Mouse (Mus musculus): Measurements from ENCODE around the gene Ercc4.
"Not testable (repeated sequence)": the region's sequence is repeated elsewhere in the genome, so short reads cannot be mapped to it uniquely, and the experiment has no call there.

Ercc4 gene

DNA sequence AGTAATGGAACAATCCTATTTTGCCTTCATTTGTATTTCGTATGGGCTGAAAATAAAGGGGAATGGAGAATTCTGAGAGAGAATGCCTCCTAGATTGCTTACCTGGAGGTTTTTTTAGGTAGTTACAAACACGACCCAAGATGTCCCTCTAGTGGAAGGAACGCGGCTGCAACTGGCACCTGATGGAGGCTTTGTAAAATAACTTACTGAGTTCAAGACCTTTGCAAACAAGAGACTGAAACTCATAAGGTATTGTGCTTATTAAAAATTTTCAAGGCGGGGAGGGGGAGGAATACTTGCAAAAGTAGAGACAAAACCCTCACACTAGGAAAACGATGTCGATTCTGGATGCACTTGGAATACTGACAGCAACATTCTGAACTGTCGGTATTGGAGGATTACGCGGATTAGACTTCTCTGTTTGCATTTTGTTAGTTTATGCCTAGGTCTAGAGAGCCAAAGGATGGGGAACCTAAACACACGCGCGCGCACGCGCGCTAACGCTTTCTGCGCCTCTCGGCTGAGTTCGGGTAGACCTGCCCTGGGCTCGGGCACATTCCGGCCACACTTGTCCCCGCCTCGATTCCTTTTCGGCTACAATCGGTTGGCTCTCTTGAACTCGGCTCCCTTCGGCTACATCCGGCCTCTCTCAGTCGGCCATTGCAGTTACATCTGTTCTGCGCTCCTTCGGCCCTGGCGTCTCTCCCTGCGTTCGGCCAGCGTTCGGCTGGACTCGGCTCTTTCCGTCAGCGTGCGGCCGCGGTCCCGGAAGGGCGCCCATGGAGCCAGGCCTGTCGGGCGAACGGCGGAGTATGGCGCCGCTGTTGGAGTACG lies at the start of gene Ercc4:
Gene Ercc4, plus strand, starts transcription at position 529 of the 834 bp plus-strand sequence.
- peak; percentile 98 for DNase-seq (ENCODE audit: low spot score)

DNA sequence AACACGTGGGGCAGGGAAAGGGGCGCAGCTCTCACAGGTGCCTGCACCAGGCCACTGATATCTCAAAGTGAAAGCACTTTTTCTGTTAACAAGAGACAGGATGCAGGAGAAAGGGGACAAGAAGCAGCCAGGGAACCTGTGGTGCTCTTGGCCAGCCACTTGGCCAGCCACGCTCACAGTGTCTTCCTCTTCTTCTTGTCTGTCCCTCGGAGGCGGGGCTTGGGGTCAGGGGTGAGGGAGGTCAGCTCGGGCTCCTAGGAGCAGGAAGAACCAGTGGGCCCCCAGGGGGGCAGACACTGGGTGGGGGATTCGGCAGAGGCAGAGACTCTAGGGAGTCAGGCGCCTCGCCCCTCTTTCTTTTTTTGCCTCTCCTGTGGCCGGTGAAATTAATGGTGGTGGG lies 48.4 kb upstream of the Ercc4 start:
- DNase-seq (ENCODE audit: low spot score), result no peak

DNA sequence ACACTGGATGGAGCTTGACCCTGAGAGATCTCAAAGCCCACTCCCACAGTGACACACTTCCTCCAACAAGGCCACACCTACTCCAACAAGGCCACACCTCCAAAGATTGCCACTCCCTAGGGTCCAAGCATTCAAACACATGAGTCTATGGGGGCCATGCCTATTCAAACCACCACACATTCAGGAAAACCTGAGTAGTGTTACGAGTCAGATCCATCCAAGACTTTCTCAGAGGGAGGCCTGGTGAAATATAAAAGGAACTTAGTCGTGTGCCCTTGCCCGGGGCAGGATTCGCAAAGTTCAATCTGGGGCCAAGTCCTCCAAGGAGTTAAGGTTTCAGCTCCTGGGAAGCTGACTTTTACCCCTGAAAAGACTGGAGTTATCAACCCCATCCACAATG lies 35.3 kb upstream of the Ercc4 start:
- DNase-seq (ENCODE audit: low spot score), result no peak

DNA sequence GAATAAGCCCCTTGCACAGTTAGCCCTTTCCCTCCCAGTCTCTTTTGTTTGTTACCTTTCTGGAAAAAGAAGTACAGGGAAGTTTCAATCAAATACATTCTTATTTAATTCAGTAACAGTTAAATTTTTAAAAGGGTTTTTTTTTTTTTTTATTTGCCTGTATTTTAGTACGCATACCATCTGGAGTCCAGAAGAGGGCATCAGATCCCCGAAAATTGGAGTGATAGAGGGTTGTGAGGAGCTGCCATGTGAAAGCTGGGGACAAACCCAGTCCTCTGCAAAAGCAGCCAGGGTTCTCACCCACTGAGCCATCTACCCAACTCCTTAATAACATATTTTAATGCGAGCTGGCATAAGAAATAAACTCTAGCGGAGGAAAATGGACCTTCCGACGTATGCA lies 29.3 kb upstream of the Ercc4 start:
- no peak for DNase-seq (ENCODE audit: low spot score)

DNA sequence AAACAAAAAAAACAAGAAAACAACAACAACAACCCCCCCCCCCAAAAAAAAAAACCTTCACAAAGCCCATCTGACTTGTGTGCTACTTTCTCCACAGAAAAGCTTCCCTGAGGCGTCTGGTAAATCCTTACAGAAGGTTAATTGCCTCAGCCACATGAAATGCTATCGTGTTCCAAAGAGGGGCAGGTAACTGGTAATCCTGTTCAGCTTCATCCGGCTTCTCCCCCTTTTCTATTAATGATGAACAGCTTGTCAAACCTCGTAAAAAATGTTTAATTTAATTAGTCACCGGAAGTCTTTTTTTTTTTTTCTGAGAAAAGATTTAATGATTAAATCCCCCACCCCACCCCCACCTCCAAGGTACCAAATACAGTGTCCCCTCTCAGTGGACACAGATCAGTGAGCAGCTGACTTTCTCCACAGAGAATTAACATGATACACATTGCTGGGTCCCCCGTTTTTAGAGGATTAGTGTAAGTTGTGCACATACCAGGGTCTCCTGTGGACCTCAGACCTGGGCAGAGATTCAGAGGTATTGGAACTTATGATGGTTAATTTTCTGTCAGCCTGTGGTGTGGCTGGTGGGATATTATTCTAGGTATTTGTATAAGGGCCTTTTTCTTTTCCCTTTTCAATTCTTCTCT lies 26.2 kb upstream of the Ercc4 start:
- no peak for DNase-seq (ENCODE audit: low spot score)

DNA sequence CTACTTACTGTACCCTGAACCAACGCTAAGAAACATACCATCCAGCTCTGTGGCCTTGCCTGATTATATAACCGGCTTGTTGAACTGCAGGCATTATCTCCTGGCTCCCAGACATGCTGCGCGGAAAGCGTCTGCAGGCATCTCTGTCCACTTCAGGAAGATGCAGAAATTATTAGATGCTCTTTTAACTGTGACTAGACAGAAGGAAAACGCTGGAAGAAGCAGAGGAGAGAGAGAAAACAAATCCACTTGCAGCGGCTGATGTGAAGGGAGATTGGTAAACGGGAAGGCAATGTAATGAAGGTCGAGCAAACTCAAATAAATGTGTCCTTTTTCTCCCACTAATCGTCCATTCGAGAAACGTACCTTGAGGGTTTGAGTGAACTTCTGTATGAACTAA lies 1.1 kb upstream of the Ercc4 start:
- no peak for DNase-seq (ENCODE audit: low spot score)

DNA sequence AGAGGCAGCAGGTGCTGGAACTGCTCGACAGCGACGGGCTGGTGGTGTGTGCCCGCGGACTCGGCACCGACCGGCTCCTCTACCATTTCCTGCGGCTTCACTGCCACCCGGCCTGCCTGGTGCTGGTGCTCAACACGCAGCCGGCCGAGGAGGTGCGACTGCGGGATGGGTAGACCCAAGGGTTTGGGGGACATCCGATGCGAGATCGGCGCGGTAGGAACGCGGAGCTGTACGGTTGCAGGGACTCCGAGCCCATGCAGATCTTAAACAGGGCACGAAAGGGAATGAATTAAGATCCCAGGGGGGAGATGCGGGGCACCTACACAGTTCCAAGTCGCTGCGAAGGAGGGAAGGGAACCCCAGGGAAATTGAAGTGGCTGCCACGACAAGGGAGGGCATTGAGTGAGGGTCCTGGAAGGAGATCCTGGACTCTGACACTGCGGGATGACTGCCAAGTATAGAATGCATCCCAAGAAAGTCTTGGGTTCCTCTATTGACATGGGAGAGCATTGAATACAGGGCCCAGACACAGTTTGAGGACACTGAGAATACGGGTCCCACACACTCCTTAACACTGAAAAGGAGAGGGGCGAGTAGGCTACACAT lies 609 bp downstream of the Ercc4 start:
- no peak for DNase-seq (ENCODE audit: low spot score)

DNA sequence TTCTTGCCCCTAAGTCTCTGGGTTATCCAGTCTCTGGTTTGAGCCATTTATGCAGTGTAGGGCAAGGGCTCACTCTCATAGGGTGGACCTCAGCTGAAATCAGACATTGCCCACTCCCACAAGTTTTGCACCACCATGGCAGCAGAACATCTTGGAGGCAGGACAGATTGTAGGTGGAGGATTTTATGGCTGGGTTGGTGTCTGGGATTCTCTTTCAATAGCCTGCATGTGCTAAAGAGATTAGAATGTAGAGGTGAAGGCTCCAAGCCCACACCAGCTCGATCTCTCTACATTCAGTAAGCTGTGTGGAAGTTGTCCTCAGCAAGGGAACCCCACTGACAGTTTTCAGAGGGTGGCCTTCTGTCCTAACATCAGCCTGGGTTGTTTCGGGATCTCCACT lies 5.3 kb downstream of the Ercc4 start:
- no peak for DNase-seq (ENCODE audit: low spot score)

DNA sequence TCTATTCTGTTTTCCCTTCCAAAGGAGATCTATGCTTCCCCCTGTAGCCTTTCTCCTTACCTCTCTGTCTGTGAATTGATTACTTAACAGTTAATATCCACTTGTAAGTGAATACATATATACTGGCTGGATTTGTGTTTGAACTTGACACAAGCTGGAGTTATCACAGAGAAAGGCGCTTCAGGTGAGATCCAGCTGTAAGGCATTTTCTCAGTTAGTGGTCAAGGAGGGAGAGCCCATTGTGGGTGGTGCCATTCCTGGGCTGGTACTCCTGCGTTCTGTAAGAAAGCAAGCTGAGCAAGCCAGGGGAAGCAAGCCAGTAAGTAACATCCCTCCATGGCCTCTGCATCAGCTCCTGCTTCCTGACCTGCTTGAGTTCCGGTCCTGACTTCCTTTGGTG lies 6.0 kb downstream of the Ercc4 start:
- DNase-seq (ENCODE audit: low spot score), result not testable (repeated sequence)

DNA sequence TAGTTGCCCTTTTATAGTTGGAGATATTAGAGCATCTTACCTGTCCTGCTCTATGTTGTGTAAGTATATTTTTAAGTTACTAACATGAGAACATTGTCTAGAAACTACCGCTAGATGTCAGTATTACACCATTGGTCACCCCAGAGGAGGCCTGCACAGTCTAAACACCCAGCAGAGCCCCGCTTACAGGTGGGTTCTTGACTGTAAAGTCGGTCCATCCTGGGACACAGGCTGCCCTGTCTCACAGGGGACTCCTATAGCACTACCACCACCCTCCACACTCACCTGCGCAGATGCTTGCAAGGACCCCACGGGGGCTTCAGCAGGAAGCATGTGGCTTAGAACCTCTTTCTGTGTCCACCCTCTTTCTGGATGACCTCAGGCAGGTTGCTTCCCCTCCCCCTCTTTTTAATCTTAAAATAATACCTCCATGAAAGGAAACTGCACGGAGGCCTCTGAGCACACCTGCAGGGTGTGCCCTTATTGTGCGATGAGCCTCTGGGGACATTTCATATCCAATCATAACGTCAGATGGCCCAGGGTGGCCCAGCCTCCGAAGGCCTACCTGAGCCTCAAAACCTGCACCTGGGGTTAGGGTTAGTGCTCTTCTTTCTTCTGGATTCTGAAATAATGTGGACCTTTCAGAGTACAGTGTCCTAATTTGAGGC lies 7.9 kb downstream of the Ercc4 start:
- DNase-seq (ENCODE audit: low spot score), result no peak

DNA sequence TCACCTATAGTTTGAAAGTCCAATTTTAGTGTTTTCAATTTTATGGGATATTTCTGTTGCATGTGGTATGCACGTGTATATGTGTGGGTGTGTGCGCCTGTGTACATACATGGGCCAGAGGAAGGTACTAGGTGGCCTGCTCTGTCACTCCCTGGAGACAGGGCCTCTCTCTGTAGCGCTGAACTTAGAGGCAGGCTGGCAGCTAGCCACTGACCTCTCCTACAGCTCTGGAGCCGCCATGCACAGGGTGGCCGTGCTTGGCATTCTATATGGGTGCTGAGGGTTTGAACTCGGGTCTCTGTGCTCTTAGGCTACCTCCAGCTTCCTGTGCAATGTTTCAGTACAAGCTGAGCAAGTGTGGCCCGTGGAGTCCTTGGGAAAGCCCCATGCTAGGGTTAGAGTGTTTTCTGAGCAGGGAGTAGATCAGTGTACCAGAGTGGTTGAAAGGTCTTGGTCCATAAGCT lies 8.5 kb downstream of the Ercc4 start:
- DNase-seq (ENCODE audit: low spot score), result no peak

DNA sequence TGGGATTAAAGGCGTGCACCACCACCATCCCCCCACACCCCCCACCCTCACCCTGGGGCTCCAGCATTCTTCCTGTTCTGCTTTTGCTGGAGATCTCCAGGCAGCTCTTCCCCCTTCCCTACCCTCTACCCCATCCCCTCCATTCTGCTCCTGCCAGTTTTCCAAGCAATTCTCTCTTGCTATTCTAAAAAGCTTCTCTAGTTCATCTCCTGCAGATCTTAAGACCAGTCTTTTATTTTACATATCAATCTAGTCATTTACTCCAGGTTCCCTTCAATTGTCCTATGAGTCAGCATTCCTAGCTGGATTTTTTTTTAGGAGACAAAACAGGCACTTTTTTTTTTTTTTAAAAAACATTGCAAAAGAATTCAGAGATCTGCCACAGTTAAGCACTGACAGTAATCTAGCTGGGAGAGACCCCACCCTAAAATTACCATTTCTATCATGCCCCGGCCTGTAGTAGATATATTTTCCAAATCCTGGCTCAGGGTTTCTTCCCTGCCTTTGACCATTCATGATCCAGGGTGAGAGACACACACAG lies 9.3 kb downstream of the Ercc4 start:
- DNase-seq (ENCODE audit: low spot score), result no peak

DNA sequence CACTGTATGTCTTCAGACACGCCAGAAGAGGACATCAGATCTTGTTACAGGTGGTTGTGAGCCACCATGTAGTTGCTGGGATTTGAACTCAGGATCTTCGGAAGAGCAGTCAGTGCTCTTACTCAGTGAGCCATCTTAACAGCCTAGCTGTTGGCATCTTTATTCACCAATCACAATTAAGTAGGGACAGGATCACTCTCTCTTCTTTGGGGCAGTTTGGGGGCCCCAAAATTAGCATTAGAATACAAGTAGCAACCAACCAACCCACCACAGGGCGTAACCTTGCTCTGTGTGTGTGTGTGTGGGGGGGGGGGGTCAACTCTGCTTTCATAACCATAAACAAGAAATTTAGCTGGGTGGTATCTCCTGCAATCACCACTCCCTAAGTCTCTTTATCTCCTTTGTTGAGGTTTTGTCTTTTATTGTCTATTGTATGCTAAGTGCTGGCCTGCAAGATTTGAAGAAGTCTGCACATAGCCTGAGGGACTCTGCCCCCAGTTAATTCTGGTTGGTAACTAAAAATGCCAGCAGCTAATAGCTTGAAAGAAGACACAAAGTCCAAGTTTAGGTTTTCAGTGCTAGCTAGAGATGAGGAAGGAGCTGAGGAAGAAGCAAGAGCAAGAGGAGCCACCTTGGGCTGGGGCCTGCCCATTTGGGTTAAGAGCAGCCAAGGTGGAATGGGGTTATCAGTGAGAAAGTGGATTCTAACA lies 10.3 kb downstream of the Ercc4 start:
- DNase-seq (ENCODE audit: low spot score), result no peak

DNA sequence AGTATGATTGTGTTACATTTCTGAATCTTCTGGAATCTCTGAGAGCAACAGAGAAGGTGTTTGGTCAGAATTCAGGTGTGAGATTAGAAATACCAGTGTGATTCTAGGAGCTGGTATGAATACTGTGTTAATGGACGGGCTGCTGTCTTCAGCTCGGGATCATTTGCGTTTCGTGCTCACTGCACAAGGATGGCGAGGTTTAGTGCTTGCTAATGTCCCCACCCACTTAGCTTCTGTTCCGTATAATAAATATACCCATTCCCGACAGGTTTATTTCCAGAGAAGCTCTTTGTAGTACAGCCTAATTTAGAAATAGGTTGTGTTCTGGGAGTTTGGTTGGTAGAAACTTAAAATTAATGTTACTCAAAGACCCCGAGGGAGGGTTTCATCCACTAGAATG lies 15.9 kb downstream of the Ercc4 start:
- no peak for DNase-seq (ENCODE audit: low spot score)

DNA sequence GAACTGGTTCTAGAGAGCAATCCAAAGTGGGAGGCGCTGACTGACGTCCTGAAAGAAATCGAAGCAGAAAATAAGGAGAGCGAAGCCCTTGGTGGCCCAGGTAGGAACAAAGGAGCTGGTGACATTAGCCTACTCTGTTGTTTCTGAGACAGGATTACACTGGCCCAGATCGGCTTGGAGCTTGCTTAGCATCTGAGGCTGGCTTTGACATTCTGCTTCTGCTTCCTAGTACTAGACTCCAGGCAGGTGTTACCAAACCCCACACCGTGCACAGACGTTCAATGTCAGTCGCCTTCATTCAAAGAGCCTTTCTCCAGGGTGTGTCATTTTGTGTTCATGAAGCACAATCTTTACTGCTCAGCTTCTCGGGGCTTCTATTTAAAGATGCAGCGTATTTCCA lies 18.1 kb downstream of the Ercc4 start:
- DNase-seq (ENCODE audit: low spot score), result no peak

DNA sequence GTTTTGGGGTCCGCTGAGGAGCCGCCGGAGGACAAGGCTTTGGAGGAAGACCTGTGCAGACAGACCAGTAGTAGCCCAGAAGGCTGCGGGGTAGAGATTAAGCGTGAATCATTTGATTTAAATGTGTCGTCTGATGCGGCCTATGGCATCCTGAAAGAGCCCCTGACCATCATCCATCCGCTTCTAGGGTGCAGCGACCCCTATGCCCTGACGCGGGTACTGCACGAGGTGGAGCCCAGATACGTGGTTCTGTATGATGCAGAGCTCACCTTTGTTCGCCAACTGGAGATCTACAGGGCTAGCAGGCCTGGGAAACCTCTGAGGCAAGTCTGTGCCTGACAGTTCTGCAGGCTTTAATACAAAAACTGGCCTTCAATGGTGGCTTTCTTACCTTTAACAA lies 20.9 kb downstream of the Ercc4 start:
- peak; percentile 22 for DNase-seq (ENCODE audit: low spot score)

DNA sequence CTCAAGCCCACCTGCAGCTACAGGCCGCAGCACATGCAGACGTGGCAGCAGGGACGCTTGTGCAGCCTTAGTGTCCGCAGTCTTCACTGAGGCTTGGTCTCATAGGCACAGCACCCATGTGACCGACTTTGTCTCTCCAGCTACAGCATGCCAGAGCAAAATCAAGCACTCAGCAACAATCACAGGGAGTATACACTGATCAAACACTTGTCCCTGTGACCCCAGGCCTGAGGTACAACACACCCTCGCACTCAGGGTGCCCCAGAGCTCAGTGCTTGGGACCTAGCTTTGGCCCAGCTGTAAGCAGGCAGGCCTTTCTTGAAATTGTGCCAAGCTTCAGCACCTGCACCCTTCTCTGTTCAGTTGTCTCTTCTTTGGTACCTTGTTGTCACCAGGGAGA lies 31.7 kb downstream of the Ercc4 start:
- DNase-seq (ENCODE audit: low spot score), result no peak

DNA sequence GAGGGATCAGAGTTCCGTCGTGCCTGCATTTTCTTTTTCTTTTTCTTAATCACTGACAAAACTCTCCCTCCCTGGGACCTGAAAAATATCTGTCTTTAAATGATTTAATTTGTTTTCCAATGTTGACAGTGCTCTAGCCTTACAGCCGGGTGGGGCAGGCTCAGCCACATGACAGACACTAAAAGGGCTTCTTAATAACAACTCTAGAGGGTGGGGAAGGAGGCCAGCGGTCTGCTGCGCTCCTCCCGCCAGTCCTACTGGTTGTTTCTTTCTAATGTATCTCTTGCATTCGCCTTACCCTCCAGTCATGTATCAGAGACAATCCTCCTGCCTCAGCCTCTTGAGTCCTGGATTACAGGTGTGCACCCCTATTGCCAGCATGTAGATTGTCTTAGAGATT lies 34.4 kb downstream of the Ercc4 start:
- DNase-seq (ENCODE audit: low spot score), result no peak

DNA sequence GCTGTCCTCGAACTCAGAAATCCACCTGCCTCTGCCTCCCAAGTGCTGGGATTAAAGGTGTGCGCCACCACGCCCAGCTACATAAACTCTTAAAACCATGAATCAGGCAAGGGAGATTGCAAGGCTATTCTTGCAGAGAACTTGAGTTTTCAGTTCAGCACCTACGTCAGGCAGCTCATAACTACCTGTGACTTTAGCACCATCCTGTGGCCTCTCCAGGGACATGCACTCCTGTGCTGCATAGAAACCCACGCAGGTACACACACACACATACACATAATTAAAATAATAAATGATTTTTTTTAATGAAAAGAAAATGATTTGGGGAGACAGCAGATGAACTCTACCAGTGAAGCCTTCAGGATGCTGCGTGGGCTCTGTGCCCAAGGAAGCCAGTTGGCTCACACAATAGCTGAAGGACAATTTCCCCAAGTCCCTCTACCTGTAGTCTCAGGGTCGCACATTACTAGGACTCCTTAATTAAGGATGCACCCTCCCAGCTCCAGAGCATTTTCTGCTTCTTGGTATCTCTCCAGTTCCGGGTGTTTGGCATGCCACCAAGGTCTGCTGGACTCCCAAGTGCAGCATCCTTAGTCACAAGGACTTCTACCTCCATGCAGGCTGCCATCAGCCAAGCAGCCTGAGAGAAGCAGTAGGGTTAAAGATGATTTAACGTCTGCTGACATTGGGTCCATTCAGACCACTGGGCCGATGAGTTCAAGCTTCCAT lies 35.4 kb downstream of the Ercc4 start:
- DNase-seq (ENCODE audit: low spot score), result no peak

DNA sequence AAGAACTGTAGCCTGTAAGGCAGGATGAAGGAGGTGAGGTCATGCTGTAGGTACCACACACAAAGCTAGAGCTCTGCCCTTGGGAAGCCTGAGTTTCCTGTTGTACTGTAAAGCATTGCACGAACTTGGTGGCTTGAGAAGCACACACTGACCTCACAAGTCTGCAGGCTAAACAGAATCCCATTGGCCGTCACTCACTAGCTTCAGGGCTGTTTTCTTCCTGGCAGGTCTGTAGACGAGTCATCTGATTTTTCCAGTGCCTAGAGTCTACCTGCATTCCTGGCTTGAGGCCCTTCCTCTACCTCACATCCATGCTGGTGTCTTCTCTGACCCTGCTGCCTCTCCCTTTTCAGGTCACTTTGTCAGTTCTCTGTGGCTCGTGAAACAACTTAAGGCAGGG lies 36.7 kb downstream of the Ercc4 start:
- no peak for DNase-seq (ENCODE audit: low spot score)
